Mouse (Mus musculus) layer of hippocampus, adult 18-20 months (tissue): ENCODE measurements around the gene Vmn1r14. TPM values are rescaled to one million over a fixed set of nuclear protein-coding genes. Genes with fewer than 3 reads are reported as not detected.
"Not testable (repeated sequence)": the region's sequence is repeated elsewhere in the genome, so short reads cannot be mapped to it uniquely, and the experiment has no call there.

ENCODE experiments used
- DNase-seq, 2 experiments: peaks; one replicate each; pipeline ENCODE4 v3.0.0; 2022; ENCODE audit warnings: low spot score in 2 of 2
- long read RNA-seq: library from polyadenylated mRNA; stranded (forward); transcript quantifications from one replicate; pipeline ENCODE4 v2.0.0, GENCODE M21; 2021
- total RNA-seq, 2 experiments: library from RNA; stranded (reverse); gene quantifications; 2 replicates each; pipeline ENCODE4 v1.2.3; 2021

The Vmn1r14 gene
- not detected for total RNA-seq
- long read RNA-seq, result 0 reads

- DNase-seq, result no peak
Measured at GRCm38 (mm10) chr6:57231386-57231785, at the start of gene Vmn1r14. TSS of gene Vmn1r14 (plus strand) at chr6:57231686.

GRCm38 (mm10) chr6:57190016-57190415, 41.5 kb upstream of the Vmn1r14 start:
- not testable (repeated sequence) for DNase-seq

- not testable (repeated sequence) for DNase-seq
Measured at GRCm38 (mm10) chr6:57202990-57203389, 28.5 kb upstream of the Vmn1r14 start, which contains the start of gene Vmn1r13. TSS of gene Vmn1r13 (plus strand) at chr6:57203290.

- no peak for DNase-seq
Measured at GRCm38 (mm10) chr6:57257652-57258051, 26.2 kb downstream of the Vmn1r14 start, which contains the start of gene Vmn1r15. TSS of gene Vmn1r15 (plus strand) at chr6:57257952.

- no peak for DNase-seq
Measured at GRCm38 (mm10) chr6:57260990-57261389, 29.5 kb downstream of the Vmn1r14 start.

- DNase-seq, result no peak
Measured at GRCm38 (mm10) chr6:57271881-57272280, 40.4 kb downstream of the Vmn1r14 start.

- DNase-seq, result no peak
Measured at GRCm38 (mm10) chr6:57272517-57272916, 41.0 kb downstream of the Vmn1r14 start.

- DNase-seq, result peak in 1 of 2 experiments; percentile 0
Measured at GRCm38 (mm10) chr6:57278952-57279351, 47.5 kb downstream of the Vmn1r14 start.

Other genes with a start within 250 kb of the Vmn1r14 start
- gene Vmn1r6, start 234.4 kb upstream of the Vmn1r14 start, total RNA-seq, result not detected
- gene Vmn1r7, start 206.4 kb upstream of the Vmn1r14 start, total RNA-seq, result not detected
- gene Vmn1r8, start 199.4 kb upstream of the Vmn1r14 start, total RNA-seq, result not detected
- not detected for gene Vmn1r9, start 164.9 kb upstream of the Vmn1r14 start, total RNA-seq
- not detected for gene Vmn1r10, start 122.2 kb upstream of the Vmn1r14 start, total RNA-seq
- not detected for gene Vmn1r11, start 98.2 kb upstream of the Vmn1r14 start, total RNA-seq
- not detected for gene Vmn1r12, start 74.8 kb upstream of the Vmn1r14 start, total RNA-seq
- not detected for gene Vmn1r13, start 28.4 kb upstream of the Vmn1r14 start, total RNA-seq
- not detected for gene Vmn1r15, start 26.3 kb downstream of the Vmn1r14 start, total RNA-seq
- gene Vmn1r16, start 97.8 kb downstream of the Vmn1r14 start, total RNA-seq, result not detected
- gene Vmn1r17, start 132.0 kb downstream of the Vmn1r14 start, total RNA-seq, result not detected
- under 1 TPM in 1 of 2 experiments, not detected in 1; 0.03 TPM for gene Vmn1r18, start 164.1 kb downstream of the Vmn1r14 start, total RNA-seq
- not detected for gene Vmn1r19, start 172.1 kb downstream of the Vmn1r14 start, total RNA-seq
- not detected for gene Vmn1r20, start 197.2 kb downstream of the Vmn1r14 start, total RNA-seq